Mouse (Mus musculus) intestine, postnatal 0 days (tissue): ENCODE data around the gene Vil1. TPM values are rescaled to one million over a fixed set of nuclear protein-coding genes. Genes with fewer than 3 reads are reported as not detected.

ENCODE experiments used
- ATAC-seq: fragments of 200-750 bp; cut with Nextera tagmentation; 2 replicates; pipeline ENCODE4 v1.8.0; 2017; ENCODE audit warnings: mild to moderate bottlenecking, moderate TSS enrichment, moderate library complexity
- H3K27ac ChIP-seq: fragments of 300-500 bp; sonication (generic); 2 replicates; pipeline ENCODE4 v1.5.1; 2014; ENCODE audit warnings: mild to moderate bottlenecking, low read depth, low read length, moderate library complexity
- H3K27me3 ChIP-seq: fragments of 300-500 bp; sonication (generic); replicated peaks from 2 replicates; pipeline ENCODE4 v1.6.1; 2014; ENCODE audit warnings: low read length, mixed read lengths; ENCODE audit not compliant: control insufficient read depth, insufficient read depth
- H3K36me3 ChIP-seq: fragments of 300-500 bp; sonication (generic); 2 replicates; pipeline ENCODE4 v1.6.1; 2014; ENCODE audit warnings: mild to moderate bottlenecking, moderate library complexity; ENCODE audit not compliant: control insufficient read depth, insufficient read depth
- H3K4me1 ChIP-seq: fragments of 300-500 bp; sonication (generic); replicated peaks from 2 replicates; pipeline ENCODE4 v1.6.1; 2014; ENCODE audit warnings: antibody characterized with exemption, low read length, mixed read lengths; ENCODE audit not compliant: control insufficient read depth, insufficient read depth
- H3K4me2 ChIP-seq: fragments of 300-500 bp; sonication (generic); replicated peaks from 2 replicates; pipeline ENCODE4 v1.6.1; 2014; ENCODE audit warnings: low read depth, mild to moderate bottlenecking, moderate library complexity
- H3K4me3 ChIP-seq: fragments of 300-500 bp; sonication (generic); 2 replicates; pipeline ENCODE4 v1.5.1; 2014; ENCODE audit warnings: low read depth, low read length
- H3K9ac ChIP-seq: fragments of 300-500 bp; sonication (generic); 2 replicates; pipeline ENCODE4 v1.6.1; 2014; ENCODE audit warnings: mild to moderate bottlenecking, low read depth, low read length
- H3K9me3 ChIP-seq: fragments of 300-500 bp; sonication (generic); 2 replicates; pipeline ENCODE4 v1.6.1; 2016; ENCODE audit warnings: mixed run types; ENCODE audit not compliant: control insufficient read depth
- CTCF ChIP-seq: sonication (generic); IDR thresholded peaks from 2 replicates; pipeline ENCODE4 v1.5.1; 2016; ENCODE audit warnings: low read depth, mild to moderate bottlenecking, control low read depth, antibody characterized with exemption, moderate library complexity
- WGBS: fragments of 180-500 bp; shearing (Covaris S2); extraction: QIAGEN DNeasy Blood & Tissue Kit; methylation state at CpG from one replicate; pipeline ENCODE4 v1.1.7; 2014; 5-methylcytosine and 5-hydroxymethylcytosine counted together
- polyA plus RNA-seq: library from polyadenylated mRNA; unstranded; fragments of >200 nt; fragmentation: Nextera tagmentation; extraction: Ambion mirVana; gene quantifications from 2 replicates; pipeline ENCODE4 v1.2.1, GENCODE M21; 2015

Gene Vil1
- polyA plus RNA-seq, 1 experiment from 2014 or later: 217 TPM

DNA sequence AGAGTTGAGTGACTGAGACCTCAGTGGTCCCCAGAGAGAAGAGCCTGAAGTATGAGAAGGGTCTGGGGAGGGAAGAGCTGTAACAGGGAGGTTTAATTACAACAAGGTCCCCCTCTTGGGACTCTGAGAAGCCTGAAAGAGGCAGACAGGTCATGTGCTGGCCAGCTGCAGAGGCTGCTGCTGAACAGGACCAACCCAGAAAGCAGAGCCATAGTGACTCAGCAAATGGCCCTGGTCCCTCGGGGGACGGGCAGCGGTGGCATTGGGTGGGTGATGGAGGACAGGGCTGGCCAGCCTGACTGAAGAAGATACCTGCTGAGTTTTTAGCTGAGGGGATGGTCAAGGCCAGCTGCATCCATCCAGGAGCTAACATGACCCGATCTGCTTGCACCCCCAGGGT, 32.8 kb upstream of the Vil1 start:
- Histone ChIP-seq H3K4me1 (no peaks in the 10 kb centered on the region), H3K4me2 (no peak overlapping the region), H3K27ac (no peak overlapping the region), H3K9ac (no peak overlapping the region), H3K27me3 (no peaks in the 10 kb centered on the region), H3K9me3 (no peaks in the 10 kb centered on the region), H3K4me3 (no peak overlapping the region), H3K36me3 (no peaks in the 10 kb centered on the region)
- ATAC-seq: no peak
- 79% methylated on average over 4 of the region's 4 CpGs for WGBS
- TF ChIP-seq CTCF: no peak

DNA sequence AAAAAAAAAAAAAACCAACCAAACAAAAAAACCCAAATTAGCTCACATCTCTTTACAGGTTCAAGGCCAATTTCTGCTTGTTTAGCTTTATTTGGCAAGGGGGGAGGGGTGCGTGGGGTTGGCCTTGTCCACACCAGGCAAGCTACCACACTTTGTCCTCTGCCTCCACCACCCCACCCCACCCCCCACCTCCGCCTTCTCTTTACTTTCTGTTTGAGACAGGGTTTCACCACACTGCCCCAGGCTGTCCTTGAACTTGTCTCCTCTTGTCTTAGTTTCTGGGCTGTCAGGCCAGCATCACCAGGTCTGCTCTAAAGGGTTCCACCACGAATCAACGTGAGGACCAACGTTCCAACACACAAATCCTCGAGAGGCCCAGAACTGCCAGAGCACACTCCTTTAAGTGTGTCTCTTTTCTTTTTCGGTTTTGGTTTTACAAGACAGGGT, 30.1 kb upstream of the Vil1 start:
- WGBS: 76% methylated on average over 7 of the region's 7 CpGs
- no peak for TF ChIP-seq CTCF
- H3K4me1 ChIP-seq: no peaks in the 10 kb centered on the region

DNA sequence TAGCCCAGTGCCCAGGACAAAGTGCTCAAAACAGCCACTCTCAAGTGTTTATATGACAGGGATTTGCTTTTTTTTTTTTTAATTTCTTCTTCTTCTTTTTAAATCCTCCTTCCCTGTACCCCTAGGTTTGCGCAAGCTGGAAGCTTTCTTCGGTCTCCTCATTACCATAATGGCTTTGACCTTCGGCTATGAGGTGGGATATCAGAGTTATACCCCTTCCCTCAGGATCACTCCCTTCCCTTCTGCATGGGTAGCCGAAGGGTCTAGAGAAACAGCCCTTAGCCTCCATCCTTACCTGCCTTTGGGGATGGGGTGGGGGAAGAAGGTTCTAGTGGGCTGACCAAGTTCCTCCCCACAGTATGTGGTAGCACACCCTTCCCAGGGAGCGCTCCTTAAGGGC, 28.7 kb upstream of the Vil1 start:
- WGBS: 82% methylated on average over 5 of the region's 5 CpGs
- no peak overlapping the region for H3K27ac ChIP-seq
- H3K9me3 ChIP-seq: no peaks in the 10 kb centered on the region
- no peaks in the 10 kb centered on the region for H3K27me3 ChIP-seq
- no peaks in the 10 kb centered on the region; the same call in 1 of the 2 replicates for H3K36me3 ChIP-seq
- TF ChIP-seq CTCF: no peak
- H3K9ac ChIP-seq: no peak overlapping the region
- no peak overlapping the region for H3K4me3 ChIP-seq
- H3K4me1 ChIP-seq: no peaks in the 10 kb centered on the region
- no peak for ATAC-seq
- H3K4me2 ChIP-seq: no peak overlapping the region

More for the DNA sequence above, 30.1 kb upstream of the Vil1 start:
- Histone ChIP-seq H3K27me3 (no peaks in the 10 kb centered on the region), H3K9me3 (no peaks in the 10 kb centered on the region), H3K27ac (no peak overlapping the region), H3K4me2 (no peak overlapping the region), H3K36me3 (no peaks in the 10 kb centered on the region), H3K4me3 (no peak overlapping the region), H3K9ac (no peak overlapping the region)
- no peak for ATAC-seq

DNA sequence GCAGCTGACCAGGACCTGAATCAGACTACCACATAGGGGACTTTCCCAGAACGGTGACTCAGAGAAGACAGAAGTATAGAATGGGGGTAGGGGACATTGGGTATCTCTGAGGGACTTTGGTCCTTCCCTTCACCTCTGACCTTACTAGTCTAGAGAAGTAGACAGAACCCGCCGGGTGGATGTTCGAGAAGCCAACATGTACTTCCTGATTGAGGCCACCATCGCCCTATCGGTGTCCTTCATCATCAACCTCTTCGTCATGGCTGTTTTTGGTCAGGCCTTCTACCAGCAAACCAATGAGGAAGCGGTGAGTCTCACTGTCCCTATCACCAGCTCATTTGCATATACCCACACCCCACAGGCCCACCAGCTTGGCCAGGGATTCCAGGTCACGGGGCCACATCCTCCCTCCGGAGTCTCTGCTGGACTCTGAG, 27.6 kb upstream of the Vil1 start:
- Histone ChIP-seq H3K9me3 (no peaks in the 10 kb centered on the region), H3K4me3 (no peak overlapping the region), H3K9ac (no peak overlapping the region), H3K27me3 (no peaks in the 10 kb centered on the region), H3K4me2 (no peak overlapping the region), H3K27ac (no peak overlapping the region), H3K4me1 (no peaks in the 10 kb centered on the region), H3K36me3 (no peaks in the 10 kb centered on the region; the same call in 1 of the 2 replicates)
- WGBS: 80% methylated on average over 10 of the region's 10 CpGs
- TF ChIP-seq CTCF: no peak
- ATAC-seq: no peak

DNA sequence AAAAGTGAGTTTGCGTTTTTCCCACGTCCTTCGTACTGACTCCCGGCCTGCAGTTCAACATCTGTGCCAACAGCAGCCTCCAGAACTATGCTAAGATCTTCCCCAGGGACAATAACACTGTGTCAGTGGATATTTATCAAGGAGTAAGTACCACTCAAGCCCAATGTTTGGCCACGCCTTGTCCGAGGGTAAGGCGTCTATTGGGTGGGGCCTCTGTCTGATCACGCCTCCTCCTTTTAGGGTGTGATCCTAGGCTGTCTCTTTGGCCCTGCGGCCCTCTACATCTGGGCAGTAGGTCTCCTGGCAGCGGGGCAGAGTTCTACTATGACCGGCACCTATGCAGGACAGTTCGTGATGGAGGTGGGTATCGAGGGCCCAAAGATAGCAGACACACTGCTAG, 25.8 kb upstream of the Vil1 start:
- Histone ChIP-seq H3K27me3 (no peaks in the 10 kb centered on the region), H3K27ac (no peak overlapping the region), H3K9ac (no peak overlapping the region), H3K4me1 (no peaks in the 10 kb centered on the region), H3K4me2 (no peak overlapping the region), H3K36me3 (no peaks in the 10 kb centered on the region; the same call in 1 of the 2 replicates), H3K9me3 (no peaks in the 10 kb centered on the region), H3K4me3 (no peak overlapping the region)
- TF ChIP-seq CTCF: no peak
- WGBS: 63% methylated on average over 13 of the region's 13 CpGs
- ATAC-seq: no peak

DNA sequence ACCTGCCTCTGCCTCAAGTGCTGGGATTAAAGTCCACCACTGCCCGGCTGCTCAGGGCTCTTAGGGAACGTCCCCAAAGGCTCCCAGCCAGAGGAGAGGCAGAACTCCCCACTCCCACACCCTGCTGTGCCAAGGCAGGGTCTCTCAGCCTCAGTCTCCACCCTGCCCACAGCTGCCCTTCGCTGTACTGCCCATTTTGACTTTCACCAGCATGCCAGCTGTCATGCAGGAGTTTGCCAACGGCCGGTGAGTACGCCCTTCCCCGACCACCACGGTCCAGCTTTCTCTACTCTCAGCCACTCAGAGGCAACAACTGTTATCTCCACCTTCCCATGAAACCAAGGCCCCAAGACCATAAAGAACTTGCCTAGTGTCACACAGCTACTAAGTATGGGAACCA, 24.7 kb upstream of the Vil1 start:
- no peaks in the 10 kb centered on the region for H3K27me3 ChIP-seq
- 71% methylated on average over 8 of the region's 8 CpGs for WGBS
- no peak overlapping the region for H3K4me3 ChIP-seq
- H3K27ac ChIP-seq: no peak overlapping the region
- ATAC-seq: no peak
- no peak for TF ChIP-seq CTCF
- no peak overlapping the region for H3K9ac ChIP-seq
- H3K36me3 ChIP-seq: no peaks in the 10 kb centered on the region; the same call in 1 of the 2 replicates
- H3K4me1 ChIP-seq: peaks cover under 1% of the 10 kb centered on the region; the same call in 1 of the 2 replicates
- H3K4me2 ChIP-seq: no peak overlapping the region
- no peaks in the 10 kb centered on the region for H3K9me3 ChIP-seq

DNA sequence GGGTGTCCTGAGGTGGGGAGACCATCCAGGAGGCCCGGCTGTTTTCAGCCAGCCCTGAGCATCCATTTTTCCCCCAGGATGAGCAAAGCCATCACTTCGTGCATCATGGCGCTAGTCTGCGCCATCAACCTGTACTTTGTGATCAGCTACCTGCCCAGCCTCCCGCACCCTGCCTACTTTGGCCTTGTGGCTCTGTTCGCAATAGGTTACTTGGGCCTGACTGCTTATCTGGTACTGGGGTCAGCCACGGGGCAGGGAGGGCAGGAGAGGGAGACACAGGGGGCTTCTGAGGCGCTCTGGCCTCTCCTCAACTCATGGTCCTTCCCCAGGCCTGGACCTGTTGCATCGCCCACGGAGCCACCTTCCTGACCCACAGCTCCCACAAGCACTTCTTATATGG, 24.1 kb upstream of the Vil1 start:
- 91% methylated on average over 10 of the region's 10 CpGs for WGBS
- H3K9me3 ChIP-seq: no peaks in the 10 kb centered on the region
- H3K4me2 ChIP-seq: no peak overlapping the region
- no peaks in the 10 kb centered on the region for H3K27me3 ChIP-seq
- no peak for ATAC-seq
- no peaks in the 10 kb centered on the region; the same call in 1 of the 2 replicates for H3K36me3 ChIP-seq
- no peak overlapping the region for H3K4me3 ChIP-seq
- no peak overlapping the region for H3K9ac ChIP-seq
- H3K27ac ChIP-seq: no peak overlapping the region
- no peak for TF ChIP-seq CTCF
- peaks cover 5% of the 10 kb centered on the region; the same call in 1 of the 2 replicates for H3K4me1 ChIP-seq
